Mouse (Mus musculus) liver, adult 2 months (tissue): Measurements from ENCODE around the gene Vav3. TPM values are rescaled to one million over a fixed set of nuclear protein-coding genes. Genes with fewer than 3 reads are reported as not detected.

Experiments used
- DNase-seq: peaks from one replicate; pipeline ENCODE4 v3.0.0-alpha.2; 2011; ENCODE audit warnings: low read depth, low spot score; ENCODE audit errors: extremely low read depth
- H3K27ac ChIP-seq: fragments of 200-500 bp; replicated peaks from 2 replicates; pipeline ENCODE4 v1.5.1; 2012; ENCODE audit warnings: low read depth, mild to moderate bottlenecking, control low read depth, inconsistent platforms, low read length; ENCODE audit not compliant: insufficient read depth
- H3K27me3 ChIP-seq: fragments of 200-500 bp; 2 replicates; pipeline ENCODE4 v1.6.1; 2012; ENCODE audit warnings: mild to moderate bottlenecking, moderate library complexity, low read length, inconsistent platforms; ENCODE audit not compliant: control insufficient read depth, insufficient read depth
- H3K36me3 ChIP-seq: fragments of 200-500 bp; 2 replicates; pipeline ENCODE4 v1.6.1; 2012; ENCODE audit warnings: low read length, inconsistent platforms; ENCODE audit not compliant: control insufficient read depth, insufficient read depth
- H3K4me1 ChIP-seq: fragments of 200-500 bp; 2 replicates; pipeline ENCODE4 v1.6.1; 2011; ENCODE audit warnings: low read length; ENCODE audit not compliant: control insufficient read depth, insufficient read depth
- H3K4me3 ChIP-seq: fragments of 200-500 bp; 2 replicates; pipeline ENCODE4 v1.5.1; 2011; ENCODE audit warnings: low read depth, mild to moderate bottlenecking, control low read depth, low read length, moderate library complexity; ENCODE audit not compliant: insufficient read depth
- H3K79me2 ChIP-seq: fragments of 200-500 bp; 2 replicates; pipeline ENCODE4 v1.6.1; 2012; ENCODE audit warnings: inconsistent platforms, mild to moderate bottlenecking, low read length, moderate library complexity; ENCODE audit not compliant: control insufficient read depth, insufficient read depth
- H3K9ac ChIP-seq: fragments of 200-500 bp; 2 replicates; pipeline ENCODE4 v1.6.1; 2012; ENCODE audit warnings: low read depth, mild to moderate bottlenecking, control low read depth, inconsistent platforms, low read length
- CTCF ChIP-seq: fragments of 200-500 bp; IDR thresholded peaks from 2 replicates; pipeline ENCODE4 v1.5.1; 2011; ENCODE audit warnings: low read depth, low read length, control low read depth
- POLR2A ChIP-seq: fragments of 200-500 bp; IDR thresholded peaks from 2 replicates; pipeline ENCODE4 v1.6.1; 2011; ENCODE audit warnings: low read length, control low read depth; ENCODE audit not compliant: insufficient read depth; ENCODE audit errors: extremely low read depth
- WGBS: fragments of 180-500 bp; shearing (Covaris S2); methylation state at CpG from one replicate; pipeline ENCODE4 v1.1.7; 2018; 5-methylcytosine and 5-hydroxymethylcytosine counted together
- polyA plus RNA-seq: library from polyadenylated mRNA; depleted of rRNA; stranded (reverse); fragments of >200 nt; gene quantifications from 2 replicates; pipeline ENCODE4 v1.2.3, GENCODE M21; 2012
- total RNA-seq: library from RNA; depleted of rRNA; stranded (reverse); fragments of >200 nt; gene quantifications from 2 replicates; pipeline ENCODE4 v1.2.3, GENCODE M21; 2014

The Vav3 gene
- total and polyA plus RNA-seq, 2 experiments, result 0.29 to 3.0 TPM

- WGBS, result 74% methylated on average over 4 of the region's 4 CpGs
- TF ChIP-seq CTCF (no peak), POLR2A (no peak)
- no peak for DNase-seq
Measured at GRCm38 (mm10) chr3:109497074-109497473, 156.6 kb downstream of the Vav3 start.

GRCm38 (mm10) chr3:109499861-109500456 is 159.5 kb downstream of the Vav3 start:
- no peak for DNase-seq
- TF ChIP-seq CTCF (no peak), POLR2A (no peak)
- no peak overlapping the region for H3K27ac ChIP-seq
- no peaks in the 10 kb centered on the region for H3K4me1 ChIP-seq
- no peaks in the 10 kb centered on the region for H3K27me3 ChIP-seq
- H3K36me3 ChIP-seq, result no peaks in the 10 kb centered on the region
- H3K4me3 ChIP-seq, result no peak overlapping the region
- WGBS, result 98% methylated on average over 1 of the region's 1 CpGs
- no peaks in the 10 kb centered on the region for H3K79me2 ChIP-seq
- no peak overlapping the region for H3K9ac ChIP-seq

More at GRCm38 (mm10) chr3:109497074-109497473, 156.6 kb downstream of the Vav3 start:
- no peaks in the 10 kb centered on the region for H3K27me3 ChIP-seq
- H3K4me1 ChIP-seq, result no peaks in the 10 kb centered on the region
- no peak overlapping the region for H3K27ac ChIP-seq
- H3K79me2 ChIP-seq, result no peaks in the 10 kb centered on the region
- H3K9ac ChIP-seq, result no peak overlapping the region
- no peaks in the 10 kb centered on the region for H3K36me3 ChIP-seq
- H3K4me3 ChIP-seq, result no peak overlapping the region

GRCm38 (mm10) chr3:109509784-109510183 is 169.3 kb downstream of the Vav3 start:
- no peaks in the 10 kb centered on the region for H3K4me1 ChIP-seq
- no peaks in the 10 kb centered on the region for H3K36me3 ChIP-seq
- no peak for DNase-seq
- H3K27me3 ChIP-seq, result no peaks in the 10 kb centered on the region
- 54% methylated on average over 1 of the region's 1 CpGs for WGBS
- TF ChIP-seq POLR2A, result no peak
- no peak for TF ChIP-seq CTCF
- H3K79me2 ChIP-seq, result no peaks in the 10 kb centered on the region
- H3K4me3 ChIP-seq, result no peak overlapping the region
- H3K27ac ChIP-seq, result no peak overlapping the region
- no peak overlapping the region for H3K9ac ChIP-seq

GRCm38 (mm10) chr3:109511849-109512248 is 171.4 kb downstream of the Vav3 start:
- Histone ChIP-seq H3K36me3 (no peaks in the 10 kb centered on the region), H3K79me2 (no peaks in the 10 kb centered on the region), H3K4me1 (no peaks in the 10 kb centered on the region), H3K9ac (no peak overlapping the region), H3K4me3 (no peak overlapping the region), H3K27ac (no peak overlapping the region), H3K27me3 (no peaks in the 10 kb centered on the region)
- WGBS, result 85% methylated on average over 1 of the region's 1 CpGs
- TF ChIP-seq POLR2A, result no peak
- TF ChIP-seq CTCF, result no peak
- no peak for DNase-seq

- TF ChIP-seq POLR2A (no peak), CTCF (no peak)
- no peak overlapping the region for H3K9ac ChIP-seq
- H3K4me1 ChIP-seq, result no peaks in the 10 kb centered on the region
- WGBS, result 71% methylated on average over 3 of the region's 3 CpGs
- DNase-seq, result no peak
- no peak overlapping the region for H3K27ac ChIP-seq
- H3K79me2 ChIP-seq, result no peaks in the 10 kb centered on the region
- no peak overlapping the region for H3K4me3 ChIP-seq
- H3K36me3 ChIP-seq, result no peaks in the 10 kb centered on the region
- no peaks in the 10 kb centered on the region for H3K27me3 ChIP-seq
Measured at GRCm38 (mm10) chr3:109515479-109515878, 175.0 kb downstream of the Vav3 start.

- no peaks in the 10 kb centered on the region for H3K36me3 ChIP-seq
- H3K27ac ChIP-seq, result no peak overlapping the region
- no peaks in the 10 kb centered on the region for H3K27me3 ChIP-seq
- TF ChIP-seq POLR2A (no peak), CTCF (no peak)
- no peaks in the 10 kb centered on the region for H3K4me1 ChIP-seq
- no peak for DNase-seq
- no peak overlapping the region for H3K9ac ChIP-seq
- no peak overlapping the region for H3K4me3 ChIP-seq
- no peaks in the 10 kb centered on the region for H3K79me2 ChIP-seq
- 90% methylated on average over 10 of the region's 10 CpGs for WGBS
Measured at GRCm38 (mm10) chr3:109516372-109516771, 175.9 kb downstream of the Vav3 start.
